Comparison of ENCODE assay signal across 8 mouse cellular contexts in genomic region chr9:76323756-76324155, GRCm38 (mm10). TPM values are rescaled to one million over a fixed set of nuclear protein-coding genes. Genes with fewer than 3 reads are reported as not detected.
DNase-seq lines count a peak whose midpoint lies in the region; ATAC-seq and TF ChIP-seq lines count a peak whose summit lies in the region.

Gene Hcrtr2 (minus strand): TSS chr9:76323856.

- ATAC-seq in forebrain, embryonic 12.5 days (ENCODE audit: low FRiP score) = peak; percentile 37; the same call in 1 of the 2 replicates
- peak; percentile 21; the same call in 1 of the 2 replicates for ATAC-seq in limb, embryonic 11.5 days (ENCODE audit: insufficient number of reproducible peaks, low FRiP score, low TSS enrichment, low read depth)
- no peak for ATAC-seq in neural tube, embryonic 14.5 days (ENCODE audit: low read depth)

- TF ChIP-seq CTCF in left cerebral cortex, adult 2 months (IDR thresholded peaks at IDR 0.05) = no peak

- H3K9ac ChIP-seq in forebrain, embryonic 12.5 days = peak within 1 kb of the TSS; percentile 42
- peak within 1 kb of the TSS; percentile 51 for H3K9ac ChIP-seq in limb, embryonic 11.5 days (ENCODE audit: low read length)
- H3K9ac ChIP-seq in neural tube, embryonic 14.5 days (replicated peaks; ENCODE audit: low read depth, low read length) = peak within 1 kb of the TSS; percentile 29

- H3K9me3 ChIP-seq in forebrain, embryonic 12.5 days = no peaks in the 10 kb centered on the region
- H3K9me3 ChIP-seq in limb, embryonic 11.5 days (ENCODE audit: control insufficient read depth, low read length) = no peaks in the 10 kb centered on the region
- H3K9me3 ChIP-seq in neural tube, embryonic 14.5 days (ENCODE audit: control insufficient read depth, low read length) = no peaks in the 10 kb centered on the region

- H3K4me3 ChIP-seq in left cerebral cortex, adult 2 months = peak within 1 kb of the TSS; percentile 51
- H3K4me3 ChIP-seq in forebrain, embryonic 12.5 days (replicated peaks) = peak within 1 kb of the TSS; percentile 46
- H3K4me3 ChIP-seq in limb, embryonic 11.5 days (ENCODE audit: low read depth, low read length) = peak within 1 kb of the TSS; percentile 40
- peak within 1 kb of the TSS; percentile 49 for H3K4me3 ChIP-seq in neural tube, embryonic 14.5 days (ENCODE audit: low read depth, low read length)

- peaks cover 28% of the 10 kb centered on the region for H3K27me3 ChIP-seq in forebrain, embryonic 12.5 days
- H3K27me3 ChIP-seq in limb, embryonic 11.5 days (ENCODE audit: control insufficient read depth, insufficient read depth, low read length) = peaks cover 11% of the 10 kb centered on the region
- H3K27me3 ChIP-seq in neural tube, embryonic 14.5 days (ENCODE audit: control insufficient read depth, insufficient read depth, low read length) = no peaks in the 10 kb centered on the region

- DNase-seq in left cerebral cortex, adult 2 months (ENCODE audit: extremely low spot score in 1 of 2, low spot score in 2 of 2) = no peak
- no peak for DNase-seq in left cerebral cortex, postnatal 25 days (ENCODE audit: low spot score in 2 of 2)
- DNase-seq in limb, embryonic 11.5 days (ENCODE audit: low spot score) = no peak
- no peak for DNase-seq in testis, postnatal 14 days (ENCODE audit: low spot score)
- no peak for DNase-seq in right cerebral cortex, postnatal 4 days
- DNase-seq in right cerebral cortex, postnatal 14 days = no peak

- peaks cover 10% of the 10 kb centered on the region for H3K4me1 ChIP-seq in forebrain, embryonic 12.5 days
- peaks cover 2% of the 10 kb centered on the region; the same call in 1 of the 2 replicates for H3K4me1 ChIP-seq in limb, embryonic 11.5 days (ENCODE audit: control insufficient read depth, insufficient read depth, low read length)
- H3K4me1 ChIP-seq in neural tube, embryonic 14.5 days (ENCODE audit: control insufficient read depth, insufficient read depth, low read length) = no peaks in the 10 kb centered on the region

- intact Hi-C loops in left cerebral cortex, adult 2 months (cut with DNase I) = no loop called here
- intact Hi-C loops in left cerebral cortex, postnatal 25 days (cut with DNase I) = no loop called here

- no peaks in the 10 kb centered on the region for H3K36me3 ChIP-seq in forebrain, embryonic 12.5 days (replicated peaks)
- no peaks in the 10 kb centered on the region for H3K36me3 ChIP-seq in limb, embryonic 11.5 days (ENCODE audit: control insufficient read depth, insufficient read depth, low read length)
- no peaks in the 10 kb centered on the region for H3K36me3 ChIP-seq in neural tube, embryonic 14.5 days (ENCODE audit: control insufficient read depth, insufficient read depth, low read length)

- H3K27ac ChIP-seq in left cerebral cortex, adult 2 months = no peak within 1 kb of the TSS; the same call in 1 of the 2 replicates
- H3K27ac ChIP-seq in forebrain, embryonic 12.5 days = no peak within 1 kb of the TSS
- no peak within 1 kb of the TSS for H3K27ac ChIP-seq in limb, embryonic 11.5 days (replicated peaks; ENCODE audit: low read depth, low read length)
- peak within 1 kb of the TSS; percentile 45; the same call in 1 of the 2 replicates for H3K27ac ChIP-seq in neural tube, embryonic 14.5 days (ENCODE audit: low read depth, low read length)

- peak within 1 kb of the TSS; percentile 90 for H3K4me2 ChIP-seq in forebrain, embryonic 12.5 days
- peak within 1 kb of the TSS; percentile 82 for H3K4me2 ChIP-seq in limb, embryonic 11.5 days (ENCODE audit: low read depth, severe bottlenecking)
- peak within 1 kb of the TSS; percentile 79 for H3K4me2 ChIP-seq in neural tube, embryonic 14.5 days (ENCODE audit: low read depth, low read length)

- 80% methylated on average over 6 of the region's 6 CpGs for WGBS in forebrain, embryonic 12.5 days
- 78% methylated on average over 6 of the region's 6 CpGs for WGBS in limb, embryonic 11.5 days
- WGBS in neural tube, embryonic 14.5 days = 79% methylated on average over 6 of the region's 6 CpGs

RNA-seq across cellular contexts. Expression of gene Hcrtr2, which starts in this region (rescaled TPM):
- 1 to 10 TPM; 2.5 to 2.9 TPM for total RNA-seq in left cerebral cortex, adult 2 months (2021)
- total RNA-seq in left cerebral cortex, postnatal 25 days (2021) = 1 to 10 TPM; 3.0 to 3.5 TPM
- 0.72 and 0.77 TPM in 2 replicates for polyA plus RNA-seq in forebrain, embryonic 12.5 days (2016; fragmentation: Nextera tagmentation; extraction: Ambion mirVana)
- 0.44 and 0.47 TPM in 2 replicates for polyA plus RNA-seq in limb, embryonic 11.5 days (2014; fragmentation: Nextera tagmentation; extraction: Ambion mirVana)
- polyA plus RNA-seq in neural tube, embryonic 14.5 days (2014; fragmentation: Nextera tagmentation; extraction: Ambion mirVana) = 9.0 and 10.8 TPM in 2 replicates

Comparison
In these comparisons a context has a peak if more than half of its experiments do, and no peak if none do; other contexts are left out.
1. Peak in ATAC-seq, H3K4me3 ChIP-seq, H3K9ac ChIP-seq and H3K4me2 ChIP-seq in forebrain, embryonic 12.5 days; RNA of the gene not detected or under 1 TPM.
2. Peak in ATAC-seq, H3K4me3 ChIP-seq, H3K9ac ChIP-seq and H3K4me2 ChIP-seq in limb, embryonic 11.5 days; RNA of the gene not detected or under 1 TPM.